17 mouse cellular contexts compared by ENCODE assay signal in the genomic region with DNA sequence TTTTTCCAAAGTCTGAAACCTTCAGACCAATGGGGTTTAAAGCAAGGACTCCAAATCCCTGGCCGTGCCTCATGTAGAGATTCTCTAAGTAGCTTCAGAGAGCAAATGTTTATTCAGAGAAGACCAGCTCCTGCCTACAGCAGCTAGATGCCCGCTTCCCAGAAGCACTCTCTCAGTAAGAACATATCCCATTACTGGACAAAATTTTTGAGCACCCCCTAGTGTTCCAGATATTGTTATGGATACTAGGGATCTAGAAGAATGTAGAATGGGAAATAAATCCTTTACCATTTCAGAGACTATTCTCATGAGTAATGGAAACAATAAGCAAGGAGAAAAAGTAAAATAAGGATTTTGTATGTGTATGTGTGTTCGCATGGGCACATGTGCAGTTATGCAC. TPM values are rescaled to one million over a fixed set of nuclear protein-coding genes. Genes with fewer than 3 reads are reported as not detected.
DNase-seq lines count a peak whose midpoint lies in the region; ATAC-seq and TF ChIP-seq lines count a peak whose summit lies in the region.
"Had no signal": no experiment of that assay in that cellular context is flagged by ENCODE, and none has a peak within 500 bp of the region (broad histone marks: within the 10 kb centered on the region; RNA-seq: fewer than 3 reads in every experiment).

No protein-coding gene starts in this region.

- no peak overlapping the region for H3K9ac ChIP-seq in embryonic facial prominence, embryonic 11.5 days (replicated peaks; ENCODE audit: low read length)
- no peak overlapping the region for H3K9ac ChIP-seq in hindbrain, postnatal 0 days (replicated peaks; ENCODE audit: low read length)
- H3K9ac ChIP-seq in hindbrain, embryonic 11.5 days (ENCODE audit: low read depth, low read length), result no peak overlapping the region
- no peak overlapping the region for H3K9ac ChIP-seq in lung, postnatal 0 days (replicated peaks; ENCODE audit: low read depth)
- H3K9ac ChIP-seq in midbrain, embryonic 15.5 days, result no peak overlapping the region
- H3K9ac ChIP-seq: neural tube, embryonic 13.5 days; stomach, embryonic 15.5 days had no signal

- no peaks in the 10 kb centered on the region for H3K27me3 ChIP-seq in embryonic facial prominence, embryonic 11.5 days (ENCODE audit: control insufficient read depth, insufficient read depth, low read length)
- H3K27me3 ChIP-seq in embryonic facial prominence, embryonic 10.5 days (replicated peaks; ENCODE audit: low read depth, poor library complexity, severe bottlenecking), result no peaks in the 10 kb centered on the region
- no peaks in the 10 kb centered on the region for H3K27me3 ChIP-seq in hindbrain, postnatal 0 days (ENCODE audit: insufficient read depth, low read length)
- H3K27me3 ChIP-seq in hindbrain, embryonic 11.5 days (ENCODE audit: control insufficient read depth, insufficient read depth, low read length), result no peaks in the 10 kb centered on the region
- no peaks in the 10 kb centered on the region for H3K27me3 ChIP-seq in lung, postnatal 0 days (replicated peaks; ENCODE audit: insufficient read depth, low read length)
- no peaks in the 10 kb centered on the region for H3K27me3 ChIP-seq in midbrain, embryonic 15.5 days (replicated peaks)
- H3K27me3 ChIP-seq: CH12.LX; neural tube, embryonic 13.5 days; stomach, embryonic 15.5 days had no signal

- WGBS in embryonic facial prominence, embryonic 11.5 days, result 73% methylated on average over 3 of the region's 3 CpGs
- WGBS in embryonic facial prominence, embryonic 10.5 days, result 79% methylated on average over 3 of the region's 3 CpGs
- 80% methylated on average over 3 of the region's 3 CpGs for WGBS in hindbrain, postnatal 0 days
- WGBS in hindbrain, embryonic 11.5 days, result 78% methylated on average over 3 of the region's 3 CpGs
- 54% methylated on average over 3 of the region's 3 CpGs for WGBS in lung, postnatal 0 days
- 66% methylated on average over 3 of the region's 3 CpGs for WGBS in midbrain, embryonic 15.5 days

- H3K36me3 ChIP-seq in embryonic facial prominence, embryonic 11.5 days (replicated peaks; ENCODE audit: control insufficient read depth, insufficient read depth, low read depth, low read length), result no peaks in the 10 kb centered on the region
- no peaks in the 10 kb centered on the region for H3K36me3 ChIP-seq in embryonic facial prominence, embryonic 10.5 days (replicated peaks)
- H3K36me3 ChIP-seq in hindbrain, postnatal 0 days (ENCODE audit: insufficient read depth, low read length), result no peaks in the 10 kb centered on the region
- H3K36me3 ChIP-seq in hindbrain, embryonic 11.5 days (ENCODE audit: control insufficient read depth, insufficient read depth, low read length), result no peaks in the 10 kb centered on the region
- no peaks in the 10 kb centered on the region for H3K36me3 ChIP-seq in lung, postnatal 0 days (ENCODE audit: insufficient read depth, low read length)
- H3K36me3 ChIP-seq in midbrain, embryonic 15.5 days (replicated peaks), result no peaks in the 10 kb centered on the region
- H3K36me3 ChIP-seq: neural tube, embryonic 13.5 days; stomach, embryonic 15.5 days had no signal

- H3K9me3 ChIP-seq in embryonic facial prominence, embryonic 11.5 days (replicated peaks; ENCODE audit: control insufficient read depth, low read length), result no peaks in the 10 kb centered on the region
- H3K9me3 ChIP-seq in embryonic facial prominence, embryonic 10.5 days, result no peaks in the 10 kb centered on the region
- no peaks in the 10 kb centered on the region for H3K9me3 ChIP-seq in hindbrain, postnatal 0 days (ENCODE audit: low read length)
- H3K9me3 ChIP-seq in hindbrain, embryonic 11.5 days (ENCODE audit: control insufficient read depth, low read length), result no peaks in the 10 kb centered on the region
- H3K9me3 ChIP-seq in lung, postnatal 0 days (ENCODE audit: low read length), result no peaks in the 10 kb centered on the region
- H3K9me3 ChIP-seq in midbrain, embryonic 15.5 days, result no peaks in the 10 kb centered on the region
- H3K9me3 ChIP-seq: neural tube, embryonic 13.5 days; stomach, embryonic 15.5 days had no signal

- H3K4me1 ChIP-seq in embryonic facial prominence, embryonic 11.5 days (ENCODE audit: control insufficient read depth, insufficient read depth, low read length), result no peaks in the 10 kb centered on the region
- H3K4me1 ChIP-seq in embryonic facial prominence, embryonic 10.5 days, result peaks cover 22% of the 10 kb centered on the region
- no peaks in the 10 kb centered on the region for H3K4me1 ChIP-seq in hindbrain, postnatal 0 days (ENCODE audit: insufficient read depth, low read length)
- H3K4me1 ChIP-seq in hindbrain, embryonic 11.5 days (replicated peaks; ENCODE audit: control insufficient read depth, insufficient read depth, low read length), result no peaks in the 10 kb centered on the region
- no peaks in the 10 kb centered on the region for H3K4me1 ChIP-seq in lung, postnatal 0 days (ENCODE audit: insufficient read depth, low read depth, low read length)
- H3K4me1 ChIP-seq in midbrain, embryonic 15.5 days, result 0 out of 2 replicates have a peak, but pooled peaks cover 6% of the 10 kb centered on the region

- DNase-seq in embryonic facial prominence, embryonic 11.5 days (ENCODE audit: low spot score), result peak; percentile 6
- DNase-seq in embryonic facial prominence, embryonic 10.5 days (ENCODE audit: low spot score), result no peak
- DNase-seq in hindbrain, postnatal 0 days (ENCODE audit: low spot score), result peak; percentile 46
- DNase-seq in hindbrain, embryonic 11.5 days (ENCODE audit: low spot score), result no peak
- DNase-seq in lung, postnatal 0 days (ENCODE audit: low spot score), result peak; percentile 64
- no peak for DNase-seq in lung, adult 18-20 months
- no peak for DNase-seq in testis, postnatal 14 days (ENCODE audit: low spot score)
- DNase-seq: adrenal gland, postnatal 25 days; cerebellum, postnatal 10 days; heart, postnatal 10 days; spleen, adult 18-20 months; thymus, postnatal 14 days had no signal

- no peak for TF ChIP-seq CTCF in hindbrain, postnatal 0 days (IDR thresholded peaks at IDR 0.05; ENCODE audit: low read depth)
- TF ChIP-seq CTCF in lung, postnatal 0 days (IDR thresholded peaks at IDR 0.05), result peak; percentile 53

- no peak overlapping the region for H3K4me2 ChIP-seq in embryonic facial prominence, embryonic 11.5 days (ENCODE audit: low read depth, low read length)
- no peak overlapping the region for H3K4me2 ChIP-seq in hindbrain, postnatal 0 days (ENCODE audit: low read depth, low read length)
- no peak overlapping the region for H3K4me2 ChIP-seq in hindbrain, embryonic 11.5 days (replicated peaks; ENCODE audit: low read depth, low read length)
- H3K4me2 ChIP-seq in lung, postnatal 0 days (replicated peaks; ENCODE audit: low read depth, low read length), result no peak overlapping the region
- H3K4me2 ChIP-seq in midbrain, embryonic 15.5 days, result no peak overlapping the region
- H3K4me2 ChIP-seq: neural tube, embryonic 13.5 days; stomach, embryonic 15.5 days had no signal

- no peak for ATAC-seq in embryonic facial prominence, embryonic 11.5 days (replicated peaks; ENCODE audit: insufficient number of reproducible peaks, low FRiP score, low TSS enrichment, low read depth)
- ATAC-seq in hindbrain, postnatal 0 days, result no peak
- no peak for ATAC-seq in hindbrain, embryonic 11.5 days (ENCODE audit: low FRiP score)
- ATAC-seq in lung, postnatal 0 days, result no peak
- ATAC-seq in midbrain, embryonic 15.5 days (replicated peaks), result no peak

- no peak overlapping the region for H3K27ac ChIP-seq in embryonic facial prominence, embryonic 11.5 days (replicated peaks; ENCODE audit: low read depth, low read length)
- no peak overlapping the region for H3K27ac ChIP-seq in embryonic facial prominence, embryonic 10.5 days (replicated peaks)
- no peak overlapping the region for H3K27ac ChIP-seq in hindbrain, postnatal 0 days
- no peak overlapping the region for H3K27ac ChIP-seq in hindbrain, embryonic 11.5 days (ENCODE audit: low read depth, low read length)
- H3K27ac ChIP-seq in lung, postnatal 0 days (ENCODE audit: low read length), result no peak overlapping the region
- H3K27ac ChIP-seq in midbrain, embryonic 15.5 days, result peak overlapping the region; percentile 66
- H3K27ac ChIP-seq: macrophage; neural tube, embryonic 13.5 days; stomach, embryonic 15.5 days had no signal

- no peak overlapping the region for H3K4me3 ChIP-seq in embryonic facial prominence, embryonic 11.5 days (ENCODE audit: low read depth, low read length)
- H3K4me3 ChIP-seq in embryonic facial prominence, embryonic 10.5 days, result no peak overlapping the region
- no peak overlapping the region for H3K4me3 ChIP-seq in hindbrain, postnatal 0 days (ENCODE audit: low read length)
- H3K4me3 ChIP-seq in hindbrain, embryonic 11.5 days (ENCODE audit: low read depth, low read length), result no peak overlapping the region
- no peak overlapping the region for H3K4me3 ChIP-seq in lung, postnatal 0 days (ENCODE audit: low read depth, low read length)
- no peak overlapping the region for H3K4me3 ChIP-seq in midbrain, embryonic 15.5 days
- H3K4me3 ChIP-seq: neural tube, embryonic 13.5 days; stomach, embryonic 15.5 days had no signal

- TF ChIP-seq EP300 in lung, postnatal 0 days (IDR thresholded peaks at IDR 0.05), result no peak

RNA-seq across cellular contexts. Expression of a gene that starts 42.0 kb away (rescaled TPM):
- 50.7 and 54.7 TPM in 2 replicates for polyA plus RNA-seq in embryonic facial prominence, embryonic 11.5 days (2014; fragmentation: Nextera tagmentation; extraction: Ambion mirVana)
- 45.0 and 46.5 TPM in 2 replicates for polyA plus RNA-seq in embryonic facial prominence, embryonic 10.5 days (2016; fragmentation: Nextera tagmentation; extraction: Ambion mirVana)
- 35.5 and 39.9 TPM in 2 replicates for total RNA-seq in hindbrain, postnatal 0 days (2014; rRNA removed)
- polyA plus RNA-seq in hindbrain, postnatal 0 days (2015; fragmentation: Nextera tagmentation; extraction: Ambion mirVana), result 18.2 and 19.5 TPM in 2 replicates
- 40.9 and 44.0 TPM in 2 replicates for polyA plus RNA-seq in hindbrain, embryonic 11.5 days (2014; fragmentation: Nextera tagmentation; extraction: Ambion mirVana)
- polyA plus RNA-seq in lung, postnatal 0 days (2015; fragmentation: Nextera tagmentation; extraction: Ambion mirVana), result 26.6 and 26.7 TPM in 2 replicates
- 23.5 and 24.5 TPM in 2 replicates for polyA plus RNA-seq in midbrain, embryonic 15.5 days (2015; fragmentation: Nextera tagmentation; extraction: Ambion mirVana)

Comparison
In these comparisons a context has a peak if more than half of its experiments do, and no peak if none do; other contexts are left out.
1. DNase-seq: peak in embryonic facial prominence, embryonic 11.5 days (single experiment), hindbrain, postnatal 0 days (single experiment) and lung, postnatal 0 days (single experiment); none in embryonic facial prominence, embryonic 10.5 days (single experiment), hindbrain, embryonic 11.5 days (single experiment), lung, adult 18-20 months (0 of 2) and testis, postnatal 14 days (single experiment).